Mouse (Mus musculus) left cerebral cortex, postnatal 4 days (tissue): ENCODE data around the gene Ryk. TPM values are rescaled to one million over a fixed set of nuclear protein-coding genes. Genes with fewer than 3 reads are reported as not detected.
A peak's percentile ranks its signal among the peaks of the same experiment; 100 is the strongest.
"Not testable (repeated sequence)": the region's sequence is repeated elsewhere in the genome, so short reads cannot be mapped to it uniquely, and the experiment has no call there.

Source experiments
- DNase-seq: peaks from one replicate; pipeline ENCODE4 v3.0.0-alpha.2; 2022
- intact Hi-C: fragments of 180-260 bp; cut with DNase I; formaldehyde crosslinking; loops from one replicate; pipeline ENCODE4 v1.15.1; 2025
- total RNA-seq, 2 experiments: library from RNA; stranded (reverse); gene quantifications; 2 replicates each; pipeline ENCODE4 v1.2.3; 2021

Gene Ryk
- total RNA-seq, 2 experiments from 2014 or later, result 50.7 to 54.5 TPM

DNA sequence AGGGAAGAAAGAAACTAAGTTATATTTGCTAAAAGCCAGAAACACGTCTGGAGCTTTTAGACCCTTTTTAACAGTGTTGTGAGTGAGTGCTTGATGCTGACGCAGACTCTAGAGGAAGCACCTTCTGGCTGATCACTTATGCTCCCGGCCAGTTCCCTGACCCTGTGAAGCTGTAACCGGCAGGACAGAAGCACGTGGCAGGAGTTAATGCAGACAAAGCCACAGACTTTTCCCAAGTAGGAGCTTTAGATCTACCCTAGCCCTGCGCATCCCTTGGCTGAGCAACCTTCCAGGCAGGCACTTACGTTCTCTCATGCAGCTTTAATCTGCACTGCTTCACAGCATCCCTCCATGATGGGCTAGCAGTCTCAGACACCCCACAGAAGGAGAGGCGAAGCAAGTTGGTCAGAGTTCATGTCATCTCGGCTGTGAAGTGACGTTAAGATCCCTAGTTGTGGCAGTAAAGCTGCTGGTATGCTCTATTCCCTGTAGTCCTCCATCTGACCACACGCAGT lies 58.7 kb downstream of the Ryk start:
- intact Hi-C loops, result no loop called here
- DNase-seq, result no peak

DNA sequence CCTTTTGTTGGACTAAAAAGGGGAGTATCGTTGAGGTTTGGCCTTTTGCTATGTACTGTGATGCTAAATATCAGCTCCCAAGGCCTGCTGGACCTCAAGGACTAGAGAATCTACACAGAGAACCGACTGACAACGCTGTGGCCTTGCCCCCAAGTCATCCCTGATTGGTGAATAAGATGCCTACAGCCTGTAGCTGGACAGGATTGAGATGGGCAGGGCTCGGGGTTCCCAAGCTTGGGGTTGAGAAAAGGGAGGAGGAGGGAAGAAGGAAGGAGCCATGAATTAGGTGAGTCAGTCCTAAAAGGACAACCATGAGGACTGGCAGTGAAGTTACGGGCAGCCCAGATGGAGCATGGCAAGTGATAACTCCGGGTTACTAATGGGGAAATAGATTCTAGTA lies 65.2 kb downstream of the Ryk start:
- intact Hi-C loops, result no loop called here
- DNase-seq, result no peak

DNA sequence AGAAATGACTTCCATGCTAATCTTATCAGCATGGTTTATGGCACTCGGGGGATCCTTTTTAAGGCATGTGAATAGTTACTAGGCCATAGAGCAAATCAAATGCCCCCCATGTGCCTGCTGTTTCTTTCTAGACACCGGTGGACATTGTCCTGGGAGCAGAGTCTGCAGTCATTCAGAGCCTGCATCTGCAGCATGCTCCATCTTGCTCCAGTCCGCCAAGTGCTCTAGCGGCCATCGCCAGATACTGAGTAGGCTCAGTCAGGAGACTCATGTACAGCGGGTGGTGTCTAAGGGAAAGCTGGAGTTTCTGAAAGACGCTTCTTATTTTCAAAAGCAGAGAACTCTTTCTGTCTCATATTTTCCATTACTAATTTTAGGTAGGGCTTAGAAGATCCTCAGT lies 67.6 kb downstream of the Ryk start:
- intact Hi-C loops, result no loop called here
- DNase-seq, result no peak

DNA sequence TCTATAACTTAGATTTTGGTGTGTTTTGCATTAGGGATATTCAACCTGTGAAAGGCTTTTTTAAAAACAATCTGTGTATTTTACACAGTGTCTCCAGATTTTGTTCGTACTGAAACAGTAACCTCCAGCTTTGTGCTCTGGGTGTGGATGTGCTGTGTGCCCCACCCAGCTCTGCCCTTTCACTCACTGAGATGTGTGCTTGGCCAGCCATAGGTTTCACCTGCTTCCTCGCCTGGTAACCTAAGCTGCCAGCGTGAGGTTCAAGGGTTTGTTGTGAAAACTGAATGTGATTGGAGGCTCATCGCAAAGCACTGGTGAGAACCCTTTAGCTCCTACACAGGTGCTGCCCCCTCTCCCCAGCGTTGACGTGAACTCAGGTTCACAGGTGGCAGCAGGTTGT lies 70.2 kb downstream of the Ryk start:
- intact Hi-C loops, result no loop called here

DNA sequence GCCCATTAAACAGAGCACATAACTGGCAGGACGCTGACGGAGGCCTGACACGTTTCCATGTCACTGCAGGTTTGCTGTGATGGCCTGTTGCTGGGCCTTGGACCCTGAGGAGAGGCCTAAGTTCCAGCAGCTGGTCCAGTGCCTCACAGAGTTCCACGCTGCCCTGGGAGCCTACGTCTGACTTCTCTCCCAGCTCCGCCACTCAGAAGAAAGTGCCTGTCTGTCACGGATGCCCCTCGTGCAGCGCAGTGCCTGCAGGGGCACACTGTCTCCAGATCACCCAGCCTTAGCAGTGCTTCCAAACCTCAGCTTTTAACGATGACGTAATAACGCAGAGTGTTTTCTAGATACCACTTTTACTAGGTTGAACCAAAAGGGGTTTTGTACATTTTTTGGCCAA lies 72.1 kb downstream of the Ryk start:
- intact Hi-C loops, result no loop called here

More for the DNA sequence above, 70.2 kb downstream of the Ryk start:
- no peak for DNase-seq

DNA sequence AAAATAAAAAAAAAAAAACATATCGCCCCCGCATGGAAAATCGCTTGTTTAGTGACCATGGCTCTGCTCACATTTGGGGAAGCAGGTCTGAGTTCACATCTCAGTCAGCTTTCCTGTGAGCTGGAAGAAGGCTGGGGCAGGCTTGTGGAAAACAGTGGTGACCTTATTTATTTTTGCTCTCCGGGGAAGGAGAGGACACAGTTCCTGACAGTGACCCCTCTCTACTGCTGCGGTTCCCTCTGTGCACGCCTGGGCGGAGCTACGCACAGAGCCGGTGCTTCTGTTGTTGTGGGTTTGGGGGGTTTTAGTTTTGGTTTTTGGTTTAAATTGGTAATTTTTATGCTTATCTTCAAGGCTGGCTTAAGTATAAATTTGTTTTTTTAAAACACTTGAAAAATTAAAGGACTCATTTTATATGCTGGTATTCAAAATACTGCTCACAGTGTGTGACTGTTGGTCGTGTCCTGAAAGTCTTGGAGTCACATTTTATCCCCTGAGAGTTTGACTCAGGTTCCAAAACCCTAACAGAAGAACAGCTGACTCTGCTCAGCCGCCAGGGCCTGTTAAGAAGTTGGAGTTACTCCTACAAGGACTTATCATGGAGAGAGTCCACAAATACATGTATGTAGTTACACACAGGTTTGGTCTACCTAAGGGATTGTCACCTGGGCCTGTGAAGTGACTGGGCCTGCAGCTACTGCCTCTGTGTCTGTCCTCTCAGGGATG lies 73.0 kb downstream of the Ryk start:
- DNase-seq, result no peak
- intact Hi-C loops, result no loop called here

More for the DNA sequence above, 72.1 kb downstream of the Ryk start:
- DNase-seq, result no peak

DNA sequence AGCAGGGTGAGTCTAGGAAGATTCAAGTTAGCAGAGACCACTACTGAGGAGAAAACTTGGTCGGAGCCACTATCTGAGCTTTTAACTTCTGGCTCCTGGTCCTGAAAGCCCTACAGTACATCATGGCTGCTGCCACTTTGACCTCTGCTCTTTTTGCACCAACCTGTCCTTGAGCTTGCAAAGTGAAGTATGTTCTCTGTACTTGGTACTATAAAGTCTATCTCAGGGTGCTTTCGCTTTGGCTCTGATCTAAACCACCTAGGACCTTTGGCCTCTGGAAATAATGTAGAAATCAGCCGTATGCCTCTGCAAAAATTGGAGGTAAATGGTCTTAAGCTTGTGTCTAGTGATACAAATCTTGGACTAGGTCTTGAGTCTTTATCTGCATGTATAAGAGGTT lies 76.8 kb downstream of the Ryk start:
- intact Hi-C loops, result no loop called here

DNA sequence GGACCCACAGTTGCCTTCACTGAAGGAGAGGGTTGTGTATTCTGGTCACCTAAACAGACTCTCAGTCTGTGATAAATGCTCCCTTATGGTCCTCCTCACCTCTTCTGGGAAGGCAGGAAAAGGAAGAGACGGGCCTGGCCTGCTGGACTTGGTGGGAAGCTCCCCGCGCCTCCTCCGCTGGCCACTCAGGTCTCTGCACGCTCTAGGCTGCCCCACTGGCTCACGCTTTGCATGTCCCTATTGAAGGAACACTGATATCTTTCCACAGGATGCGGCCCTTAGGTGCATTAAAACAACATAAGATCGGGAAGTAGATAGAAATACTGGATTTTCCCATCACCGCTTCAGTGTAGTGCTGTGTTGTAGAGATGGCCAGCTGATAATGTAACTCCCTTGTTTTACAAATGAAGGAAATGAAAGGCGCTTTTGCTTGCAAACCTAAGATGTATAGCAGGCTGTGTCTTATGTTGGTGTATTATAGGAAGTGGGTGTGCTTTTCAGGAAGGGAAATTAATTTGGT lies 77.9 kb downstream of the Ryk start:
- no peak for DNase-seq
- intact Hi-C loops, result no loop called here

More for the DNA sequence above, 76.8 kb downstream of the Ryk start:
- DNase-seq, result no peak

DNA sequence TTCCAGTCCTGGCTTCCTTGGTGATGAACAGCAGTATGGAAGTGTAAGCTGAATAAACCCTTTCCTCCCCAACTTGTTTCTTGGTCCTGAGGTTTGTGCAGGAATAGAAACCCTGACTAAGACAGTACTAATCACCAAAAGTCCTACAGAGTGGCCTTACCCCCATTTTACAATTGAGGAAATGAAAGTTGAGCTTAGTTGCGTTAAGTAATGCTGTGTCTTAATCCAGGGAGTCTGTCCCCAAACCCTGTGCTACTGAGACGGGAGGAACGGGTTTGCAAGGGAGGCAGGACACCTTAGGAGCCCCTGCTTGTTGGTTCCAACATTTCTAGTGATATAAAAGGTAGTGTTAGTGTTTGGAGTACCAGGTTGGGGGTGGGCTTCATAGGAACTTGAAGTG lies 78.9 kb downstream of the Ryk start:
- intact Hi-C loops, DNase-seq: not testable (repeated sequence)

DNA sequence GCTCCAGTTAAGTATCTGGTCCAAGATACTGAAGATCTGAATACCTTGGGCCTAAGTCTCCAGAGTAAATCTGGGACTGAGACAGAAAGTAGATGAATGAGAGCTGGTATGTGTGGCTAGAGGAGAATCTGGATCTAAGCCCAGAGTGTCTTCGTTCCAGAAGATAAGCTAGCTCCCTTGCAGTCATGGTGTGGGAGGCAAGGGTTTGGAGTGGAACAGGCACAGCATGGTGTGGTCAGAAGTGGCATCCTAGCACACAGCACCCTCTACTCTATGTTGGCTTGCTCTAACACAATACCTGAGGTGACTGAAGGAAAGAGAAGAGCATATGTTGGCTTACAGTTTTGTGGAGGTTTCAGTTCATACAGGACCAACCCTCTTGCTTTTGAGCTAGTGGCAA lies 79.9 kb downstream of the Ryk start:
- intact Hi-C loops, result no loop called here
- no peak for DNase-seq

DNA sequence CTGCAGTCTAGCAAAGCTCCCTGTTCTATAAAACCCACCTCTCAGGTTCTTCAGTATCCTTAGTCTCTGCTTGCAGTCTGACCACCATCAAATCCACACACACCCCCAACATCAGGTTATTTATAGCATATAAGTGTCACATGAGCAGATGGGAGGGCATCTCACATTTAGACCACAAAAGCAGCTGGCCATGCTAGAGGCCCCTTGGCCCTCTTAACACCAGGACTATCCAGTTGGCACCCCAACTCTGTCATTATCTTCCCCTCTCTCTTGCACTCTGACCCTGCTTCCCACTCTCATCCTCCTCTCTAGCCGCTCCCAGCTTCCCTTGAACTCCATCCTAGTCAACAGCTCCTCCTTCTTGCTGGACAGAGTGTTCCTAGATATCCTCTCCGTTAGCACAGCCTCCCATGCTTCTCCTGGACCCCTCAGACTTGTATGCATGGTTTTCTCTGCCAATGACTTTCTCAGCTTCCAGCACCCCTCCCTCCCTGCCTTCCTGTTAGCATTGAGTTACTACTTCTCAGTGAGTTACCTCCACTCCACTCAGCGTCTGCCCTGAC lies 80.7 kb downstream of the Ryk start:
- no peak for DNase-seq
- intact Hi-C loops, result no loop called here

DNA sequence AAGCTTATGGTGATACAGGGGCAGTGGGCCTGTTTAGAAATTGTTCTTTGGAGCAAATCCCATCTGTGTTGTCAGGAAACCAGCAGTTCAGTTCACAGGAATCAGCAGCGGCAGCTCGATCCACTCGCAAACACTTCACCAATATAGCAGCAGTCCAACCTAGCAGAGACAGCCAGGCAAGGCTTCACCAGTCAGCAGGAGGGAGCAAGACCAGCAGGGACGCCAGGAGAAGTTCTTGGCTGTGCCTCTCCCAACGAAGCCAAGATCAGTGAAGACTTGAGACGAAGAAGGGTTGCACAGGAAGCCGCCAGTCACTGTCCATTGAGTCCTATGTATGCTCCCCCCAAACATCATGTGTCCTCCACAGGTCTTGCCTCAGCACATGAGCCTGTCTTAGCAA lies 81.4 kb downstream of the Ryk start:
- intact Hi-C loops, result no loop called here
- DNase-seq, result no peak

DNA sequence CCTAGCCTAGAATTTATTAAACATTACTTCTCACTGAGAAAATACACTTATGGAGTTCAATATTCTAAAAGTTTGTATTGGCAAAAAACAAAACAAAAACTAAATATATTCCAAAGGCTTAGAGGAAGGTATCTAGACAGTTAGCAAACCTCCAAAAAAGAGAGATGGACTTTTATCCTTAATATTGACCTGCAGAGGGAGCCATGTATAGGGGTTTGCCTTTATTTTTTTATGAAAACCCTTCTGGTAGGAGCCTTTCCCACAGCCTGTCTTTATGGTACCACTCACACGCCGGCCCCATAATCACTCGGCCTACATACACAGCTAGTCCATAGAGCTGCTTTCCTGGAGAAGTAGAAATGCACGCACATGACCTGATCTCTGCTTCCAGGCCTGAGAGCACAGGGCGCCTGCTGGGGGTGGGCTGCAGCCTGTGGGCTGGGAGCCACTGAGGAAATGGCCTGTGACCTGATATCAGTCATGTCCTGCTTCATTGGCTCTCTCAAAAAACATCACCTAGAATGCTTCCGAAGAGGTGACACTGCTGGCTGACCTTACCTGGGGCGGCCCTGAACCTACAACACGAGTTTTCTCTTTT lies 82.9 kb downstream of the Ryk start:
- DNase-seq, result no peak
- intact Hi-C loops, result no loop called here

DNA sequence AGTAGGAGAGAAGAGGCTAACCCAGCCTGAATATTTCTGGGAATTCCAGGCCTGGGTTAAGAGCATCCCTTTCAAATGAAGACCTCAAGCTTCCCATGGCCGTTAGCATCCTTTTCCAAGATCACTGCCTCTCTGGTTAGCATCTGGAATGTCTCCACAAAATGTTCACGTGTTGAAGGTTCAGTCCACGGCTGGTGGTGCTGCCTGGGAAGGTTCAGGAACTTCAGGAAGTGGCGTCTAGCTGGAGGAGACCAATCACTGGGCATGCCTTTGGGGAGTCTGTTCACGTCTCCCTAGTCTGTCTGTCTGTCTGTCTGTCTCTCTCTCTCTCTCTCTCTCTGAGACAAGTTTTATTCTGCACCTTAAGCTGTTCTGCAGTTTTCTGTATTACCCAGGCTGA lies 84.8 kb downstream of the Ryk start:
- DNase-seq, result no peak
- intact Hi-C loops, result no loop called here

DNA sequence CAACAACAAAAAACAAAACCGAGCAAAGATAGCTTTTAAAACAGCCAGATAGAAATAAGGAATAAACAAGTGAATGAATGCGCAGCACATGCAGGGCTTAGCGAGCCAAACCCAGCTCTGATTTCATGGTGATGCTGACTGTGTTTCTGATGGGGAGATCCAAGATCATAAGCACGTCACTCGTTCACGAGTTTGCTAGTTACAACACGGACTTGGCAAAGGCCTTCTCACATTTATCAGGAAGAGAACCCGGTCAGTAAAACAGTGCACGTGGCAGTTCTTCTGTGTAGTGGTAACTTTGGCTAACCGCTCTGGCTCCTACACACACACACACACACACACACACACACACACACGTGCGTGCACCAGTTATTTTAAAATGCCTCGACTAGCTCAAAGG lies 87.1 kb downstream of the Ryk start:
- no peak for DNase-seq
- intact Hi-C loops, result no loop called here

DNA sequence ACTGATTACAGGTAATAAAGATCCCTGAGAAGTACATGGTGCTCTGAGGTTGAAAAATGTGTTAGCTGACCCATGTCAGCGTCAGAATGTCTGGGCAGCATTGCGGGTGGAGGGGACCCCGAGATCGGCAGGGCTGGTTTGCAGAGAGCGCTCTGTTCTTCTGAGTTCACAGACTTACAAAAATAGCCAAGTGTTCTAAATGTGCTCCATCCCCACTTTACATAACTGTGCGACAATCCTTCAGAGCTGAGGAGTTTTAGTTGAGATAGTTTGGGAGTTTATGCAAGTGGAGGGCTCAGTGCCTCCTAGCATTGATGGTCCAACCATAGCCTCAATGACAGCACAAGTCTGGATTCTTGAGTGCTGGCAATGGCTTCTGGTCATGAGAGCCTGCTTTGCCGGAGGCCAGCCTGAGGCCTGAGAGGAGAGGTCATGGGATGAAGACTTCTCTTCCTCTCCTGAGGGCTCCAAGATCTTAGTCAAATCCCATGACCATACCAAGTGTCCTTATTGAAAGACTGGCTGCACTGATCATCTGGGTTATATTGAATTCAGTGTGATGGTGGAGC lies 88.2 kb downstream of the Ryk start:
- intact Hi-C loops, result no loop called here
- DNase-seq, result no peak

DNA sequence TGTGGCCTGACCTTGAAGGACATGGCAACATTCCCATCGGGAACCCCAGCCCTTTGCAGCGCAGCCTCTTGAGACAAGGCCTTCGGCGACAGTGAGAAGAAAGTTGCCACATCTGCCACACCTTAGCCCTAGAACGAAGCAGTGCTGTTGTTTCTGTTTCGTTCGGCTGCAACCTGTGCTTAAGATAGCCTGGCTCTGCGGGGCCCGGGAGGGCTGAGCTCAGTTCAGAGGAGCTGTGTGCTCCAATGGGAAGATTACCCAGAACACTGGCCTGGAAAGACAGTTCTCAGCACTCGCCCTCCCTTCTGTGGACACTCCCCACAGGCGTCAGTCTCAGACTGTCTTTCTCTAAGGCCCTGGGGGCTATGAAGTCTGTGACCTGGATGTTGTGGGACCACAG lies 89.1 kb downstream of the Ryk start:
- intact Hi-C loops, result no loop called here
- no peak for DNase-seq

DNA sequence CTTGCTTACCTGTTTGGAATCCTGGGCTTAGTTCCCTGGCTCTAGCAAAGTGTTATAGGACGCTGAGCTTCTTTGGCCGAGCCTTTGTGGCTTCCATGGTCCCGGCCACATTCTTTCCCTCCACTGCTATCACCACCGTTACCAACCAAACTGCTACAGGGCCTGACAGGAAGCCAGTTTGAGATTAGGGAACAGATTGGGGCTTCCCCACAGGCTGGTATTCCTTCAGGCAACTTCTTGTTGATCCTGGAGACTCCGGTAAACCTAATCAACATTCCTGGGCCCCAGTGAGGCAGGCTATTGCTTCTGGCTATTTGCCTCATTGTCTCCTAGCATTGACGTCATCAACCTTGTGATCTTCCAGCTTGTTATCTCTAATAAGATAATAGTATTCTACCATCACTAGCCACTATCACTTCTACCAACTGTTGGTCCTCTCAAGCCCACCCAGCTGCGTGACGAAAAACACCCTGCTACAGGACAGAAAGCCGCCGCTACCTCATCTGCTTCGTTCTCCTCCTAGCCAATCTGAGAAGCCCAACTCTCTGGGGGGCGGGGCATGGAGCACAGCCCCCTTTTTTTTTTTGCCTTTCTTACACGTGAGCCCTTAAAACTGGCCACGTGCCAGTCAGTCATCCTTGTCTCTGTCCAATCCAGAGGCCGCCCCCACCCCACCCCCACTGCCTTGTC lies 90.1 kb downstream of the Ryk start:
- peak; percentile 13 for DNase-seq
- intact Hi-C loops, result no loop called here

DNA sequence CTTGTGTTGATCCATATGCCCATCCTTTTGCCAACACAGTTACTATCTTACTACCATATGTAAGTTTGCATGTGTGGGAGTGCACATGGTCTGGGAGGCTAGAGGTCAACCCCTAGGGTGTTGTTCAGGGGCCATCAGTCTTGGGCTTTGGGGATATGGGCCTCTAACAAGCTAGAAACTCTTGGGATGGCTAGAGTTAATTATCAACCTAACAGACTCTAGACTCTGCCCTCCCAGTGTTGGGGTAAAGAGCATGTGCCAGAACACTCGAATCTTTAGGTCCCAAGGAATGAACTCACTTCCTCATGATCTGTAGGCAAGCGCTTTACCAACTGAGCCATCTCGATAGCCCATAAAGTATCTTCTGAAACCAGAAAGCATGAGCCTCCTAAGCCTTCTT lies 91.4 kb downstream of the Ryk start:
- intact Hi-C loops, result no loop called here

DNA sequence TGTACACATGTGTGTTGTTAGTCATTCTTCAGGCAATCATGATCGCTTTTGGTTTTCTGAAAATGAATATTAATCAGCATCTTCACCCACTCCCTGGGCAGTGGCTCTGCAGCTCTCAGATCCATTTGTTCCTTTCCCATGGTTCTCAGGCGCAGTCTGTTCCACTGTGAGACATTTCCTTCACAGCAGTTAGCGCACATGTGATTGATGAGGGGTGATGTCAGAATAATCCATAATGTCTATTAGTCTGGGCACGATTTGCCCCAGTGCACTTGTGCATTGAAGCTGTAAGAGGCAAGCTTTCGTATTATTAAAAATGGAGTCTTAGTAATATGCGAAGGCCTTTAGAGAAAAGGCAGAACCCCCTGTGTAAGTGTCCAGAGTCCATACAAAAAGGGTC lies 95.1 kb downstream of the Ryk start:
- DNase-seq, result no peak
- intact Hi-C loops, result no loop called here

More for the DNA sequence above, 91.4 kb downstream of the Ryk start:
- no peak for DNase-seq
